Mouse (Mus musculus) small intestine, adult 2 months (tissue): ENCODE results near the gene Samhd1. TPM values are rescaled to one million over a fixed set of nuclear protein-coding genes. Genes with fewer than 3 reads are reported as not detected.

Experiments used
- H3K27ac ChIP-seq: fragments of 200-500 bp; 2 replicates; pipeline ENCODE4 v1.5.1; 2012; ENCODE audit warnings: low read depth, low read length, control low read depth, inconsistent platforms; ENCODE audit not compliant: insufficient read depth
- H3K27me3 ChIP-seq: fragments of 200-500 bp; 2 replicates; pipeline ENCODE4 v1.6.1; 2012; ENCODE audit warnings: mild to moderate bottlenecking, moderate library complexity, low read length, inconsistent platforms; ENCODE audit not compliant: control insufficient read depth, insufficient read depth
- H3K36me3 ChIP-seq: fragments of 200-500 bp; 2 replicates; pipeline ENCODE4 v1.6.1; 2012; ENCODE audit warnings: mild to moderate bottlenecking, low read length, control low read depth, inconsistent platforms; ENCODE audit not compliant: control insufficient read depth, insufficient read depth
- H3K4me1 ChIP-seq: fragments of 200-500 bp; 2 replicates; pipeline ENCODE4 v1.6.1; 2012; ENCODE audit warnings: low read length, inconsistent platforms, mixed read lengths; ENCODE audit not compliant: control insufficient read depth, insufficient read depth, insufficient read length
- H3K4me3 ChIP-seq: fragments of 200-500 bp; 2 replicates; pipeline ENCODE4 v1.5.1; 2012; ENCODE audit warnings: low read depth, mild to moderate bottlenecking, control low read depth, inconsistent platforms, low read length, moderate library complexity
- CTCF ChIP-seq: fragments of 200-500 bp; IDR thresholded peaks from 2 replicates; pipeline ENCODE4 v1.5.1; 2012; ENCODE audit warnings: low read depth, mild to moderate bottlenecking, control low read depth, inconsistent platforms, low read length, moderate library complexity, mixed read lengths; ENCODE audit not compliant: insufficient replicate concordance, insufficient read length; ENCODE audit errors: extremely low read depth
- POLR2A ChIP-seq: fragments of 200-500 bp; IDR thresholded peaks from 2 replicates; pipeline ENCODE4 v1.6.1; 2012; ENCODE audit warnings: low read depth, mild to moderate bottlenecking, control low read depth, inconsistent platforms, low read length, moderate library complexity
- WGBS: fragments of 180-500 bp; shearing (Covaris S2); methylation state at CpG from one replicate; pipeline ENCODE4 v1.1.7; 2018; 5-methylcytosine and 5-hydroxymethylcytosine counted together
- polyA plus RNA-seq: library from polyadenylated mRNA; depleted of rRNA; stranded (reverse); fragments of >200 nt; gene quantifications from 2 replicates; pipeline ENCODE4 v1.2.3, GENCODE M21; 2012

Gene Samhd1
- polyA plus RNA-seq, 1 experiment: 47.7 TPM

DNA sequence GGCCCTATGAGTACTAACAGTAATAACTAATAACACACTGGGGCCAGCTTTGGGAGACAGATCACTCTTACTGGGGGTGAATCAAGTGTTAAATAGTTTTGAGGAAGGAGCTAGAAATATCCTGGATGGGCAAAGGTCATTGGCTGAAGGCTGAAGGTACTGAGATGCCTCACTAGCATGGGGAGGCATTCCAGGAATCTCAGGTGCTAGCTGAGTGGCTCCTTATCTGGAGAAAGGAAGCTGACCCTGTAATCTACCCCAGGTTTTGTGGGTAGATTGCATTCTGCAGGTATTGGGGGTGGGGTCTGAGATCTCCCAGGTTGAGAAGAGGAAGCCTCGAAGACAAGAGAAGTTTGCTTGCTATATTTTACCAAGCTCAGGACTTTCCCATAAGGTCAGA, 10.1 kb upstream of the Samhd1 start:
- H3K4me1 ChIP-seq: no peaks in the 10 kb centered on the region
- no peak for TF ChIP-seq CTCF
- peaks cover 14% of the 10 kb centered on the region for H3K36me3 ChIP-seq
- no peak overlapping the region for H3K27ac ChIP-seq
- 52% methylated on average over 1 of the region's 1 CpGs for WGBS
- no peaks in the 10 kb centered on the region for H3K27me3 ChIP-seq
- no peak overlapping the region for H3K4me3 ChIP-seq

- TF ChIP-seq POLR2A (no peak), CTCF (no peak)
- 88% methylated on average over 5 of the region's 5 CpGs for WGBS
- Histone ChIP-seq H3K27ac (no peak overlapping the region), H3K36me3 (peaks cover 6% of the 10 kb centered on the region), H3K4me3 (no peak overlapping the region), H3K4me1 (no peaks in the 10 kb centered on the region), H3K27me3 (no peaks in the 10 kb centered on the region)
These were observed 9.1 kb upstream of the Samhd1 start for GRCm38 (mm10) chr2:157144132-157144531.

DNA sequence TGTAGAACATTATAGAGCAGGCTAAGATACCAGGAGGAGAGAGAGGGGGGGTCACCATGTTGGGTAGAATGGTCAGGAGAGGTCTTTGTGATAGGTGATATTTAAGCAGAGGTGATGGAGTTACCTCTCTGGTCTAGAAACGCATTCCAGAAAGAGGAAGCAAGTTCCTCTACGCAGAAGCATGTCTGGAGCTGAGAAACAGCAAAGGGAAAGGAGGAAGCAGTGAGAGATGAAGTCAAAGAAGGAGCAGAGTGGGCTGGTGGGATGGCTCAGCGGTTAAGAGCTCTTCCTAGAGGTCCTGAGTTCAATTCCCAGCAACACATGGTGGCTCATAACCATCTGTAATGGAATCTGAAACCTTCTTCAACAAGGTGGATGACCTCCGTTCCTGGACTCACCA, 6.9 kb upstream of the Samhd1 start:
- H3K27ac ChIP-seq: no peak overlapping the region
- WGBS: 88% methylated on average over 4 of the region's 4 CpGs
- TF ChIP-seq POLR2A: no peak
- TF ChIP-seq CTCF: no peak
- peaks cover 4% of the 10 kb centered on the region; the same call in 1 of the 2 replicates for H3K4me1 ChIP-seq
- no peaks in the 10 kb centered on the region for H3K27me3 ChIP-seq
- H3K4me3 ChIP-seq: no peak overlapping the region
- H3K36me3 ChIP-seq: peaks cover 2% of the 10 kb centered on the region

GRCm38 (mm10) chr2:157139251-157139802, 4.3 kb upstream of the Samhd1 start:
- TF ChIP-seq CTCF (no peak), POLR2A (no peak)
- Histone ChIP-seq H3K4me1 (peaks cover 8% of the 10 kb centered on the region; the same call in 1 of the 2 replicates), H3K27ac (no peak overlapping the region), H3K36me3 (no peaks in the 10 kb centered on the region), H3K4me3 (no peak overlapping the region), H3K27me3 (no peaks in the 10 kb centered on the region)
- WGBS: 85% methylated on average over 5 of the region's 5 CpGs

DNA sequence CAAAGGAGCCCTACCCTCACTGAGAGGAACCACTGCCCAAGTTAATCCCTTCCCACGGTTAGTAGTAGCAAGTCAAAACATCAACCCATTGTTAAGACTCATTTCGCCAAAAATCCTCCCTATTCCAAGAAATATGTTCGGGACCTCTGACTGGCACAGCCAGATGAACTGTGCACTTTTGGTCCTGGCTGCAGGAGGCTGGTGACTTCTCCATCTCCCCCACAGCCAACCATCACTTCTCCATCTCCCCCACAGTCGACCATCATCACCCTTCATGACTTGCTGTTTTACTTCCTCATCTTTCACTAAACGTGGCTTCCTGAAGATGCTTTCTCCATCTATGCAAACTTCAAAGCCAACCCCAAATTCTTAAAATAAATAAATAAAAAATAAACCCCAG, 3.7 kb upstream of the Samhd1 start:
- H3K4me3 ChIP-seq: no peak overlapping the region
- H3K27me3 ChIP-seq: no peaks in the 10 kb centered on the region
- H3K27ac ChIP-seq: peak overlapping the region; percentile 42; the same call in 1 of the 2 replicates
- peaks cover 8% of the 10 kb centered on the region; the same call in 1 of the 2 replicates for H3K4me1 ChIP-seq
- TF ChIP-seq POLR2A (no peak), CTCF (no peak)
- WGBS: 72% methylated on average over 5 of the region's 5 CpGs
- H3K36me3 ChIP-seq: no peaks in the 10 kb centered on the region

- WGBS: 79% methylated on average over 9 of the region's 9 CpGs
- Histone ChIP-seq H3K4me1 (peaks cover 8% of the 10 kb centered on the region; the same call in 1 of the 2 replicates), H3K36me3 (no peaks in the 10 kb centered on the region), H3K4me3 (no peak overlapping the region), H3K27me3 (no peaks in the 10 kb centered on the region), H3K27ac (peak overlapping the region; percentile 42; the same call in 1 of the 2 replicates)
- no peak for TF ChIP-seq POLR2A
- no peak for TF ChIP-seq CTCF
These were observed 3.1 kb upstream of the Samhd1 start for GRCm38 (mm10) chr2:157137959-157138731.

DNA sequence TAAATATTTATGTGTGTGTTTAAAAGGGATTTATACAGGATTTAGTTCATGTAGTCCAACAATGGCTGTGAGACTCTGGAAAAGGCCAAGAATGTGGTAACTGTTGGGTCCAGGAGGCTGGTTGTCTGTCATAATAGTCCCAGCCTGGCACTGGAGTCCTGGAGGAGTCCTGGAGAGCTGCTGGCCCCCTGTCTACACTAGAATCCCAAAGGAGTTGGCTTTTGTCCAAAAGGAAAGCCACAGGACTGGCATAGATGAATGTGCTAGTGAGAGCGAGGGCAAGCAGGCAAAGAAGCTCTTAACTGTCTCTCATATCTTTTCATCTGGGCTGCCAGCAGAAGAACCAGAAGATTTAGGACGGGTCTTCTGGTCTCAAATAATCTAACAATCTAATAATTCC, 1.6 kb upstream of the Samhd1 start:
- Histone ChIP-seq H3K27ac (peak overlapping the region; percentile 56), H3K27me3 (no peaks in the 10 kb centered on the region), H3K4me3 (no peak overlapping the region), H3K36me3 (no peaks in the 10 kb centered on the region), H3K4me1 (peaks cover 8% of the 10 kb centered on the region; the same call in 1 of the 2 replicates)
- TF ChIP-seq POLR2A (no peak), CTCF (no peak)
- WGBS: 62% methylated on average over 2 of the region's 2 CpGs
